Mouse (Mus musculus) liver, embryonic 13.5 days (tissue): ENCODE results near the gene Avpr1a. TPM values are rescaled to one million over a fixed set of nuclear protein-coding genes. Genes with fewer than 3 reads are reported as not detected.

Experiments used
- ATAC-seq: fragments of 200-750 bp; cut with Nextera tagmentation; 2 replicates; pipeline ENCODE4 v1.8.0; 2017; ENCODE audit warnings: low read depth, mild to moderate bottlenecking, moderate number of reproducible peaks, moderate library complexity
- DNase-seq: peaks from one replicate; pipeline ENCODE4 v3.0.0; 2022
- H3K27ac ChIP-seq: fragments of 300-500 bp; sonication (generic); 2 replicates; pipeline ENCODE4 v1.5.1; 2015; ENCODE audit warnings: moderate library complexity, mild to moderate bottlenecking, inconsistent platforms
- H3K27me3 ChIP-seq: fragments of 300-500 bp; sonication (generic); 2 replicates; pipeline ENCODE4 v1.6.1; 2015; ENCODE audit warnings: mild to moderate bottlenecking, inconsistent platforms
- H3K36me3 ChIP-seq: fragments of 300-500 bp; sonication (generic); 2 replicates; pipeline ENCODE4 v1.6.1; 2015; ENCODE audit warnings: mild to moderate bottlenecking, inconsistent platforms
- H3K4me1 ChIP-seq: fragments of 300-500 bp; sonication (generic); replicated peaks from 2 replicates; pipeline ENCODE4 v1.6.1; 2015; ENCODE audit warnings: inconsistent platforms
- H3K4me2 ChIP-seq: fragments of 300-500 bp; sonication (generic); 2 replicates; pipeline ENCODE4 v1.6.1; 2015; ENCODE audit warnings: inconsistent platforms, mild to moderate bottlenecking, moderate library complexity
- H3K4me3 ChIP-seq: fragments of 300-500 bp; sonication (generic); replicated peaks from 2 replicates; pipeline ENCODE4 v1.5.1; 2015; ENCODE audit warnings: mild to moderate bottlenecking, inconsistent platforms
- H3K9ac ChIP-seq: fragments of 300-500 bp; sonication (generic); 2 replicates; pipeline ENCODE4 v1.6.1; 2015; ENCODE audit warnings: mild to moderate bottlenecking, inconsistent platforms
- H3K9me3 ChIP-seq: fragments of 300-500 bp; sonication (generic); replicated peaks from 2 replicates; pipeline ENCODE4 v1.6.1; 2016; ENCODE audit warnings: inconsistent platforms
- WGBS: fragments of 180-500 bp; shearing (Covaris S2); methylation state at CpG from one replicate; pipeline ENCODE4 v1.1.7; 2015; ENCODE audit not compliant: insufficient replicate concordance; 5-methylcytosine and 5-hydroxymethylcytosine counted together
- polyA plus RNA-seq: library from polyadenylated mRNA; unstranded; fragments of >200 nt; fragmentation: Nextera tagmentation; extraction: Ambion mirVana; gene quantifications from 2 replicates; pipeline ENCODE4 v1.2.1, GENCODE M21; 2015

Avpr1a gene
- polyA plus RNA-seq, 1 experiment from 2014 or later, result 2.4 TPM

- no peak for ATAC-seq
- no peak for DNase-seq
- Histone ChIP-seq H3K27ac (no peak overlapping the region), H3K27me3 (0 out of 2 replicates have a peak, but pooled peaks cover 3% of the 10 kb centered on the region), H3K36me3 (no peaks in the 10 kb centered on the region), H3K4me3 (no peak overlapping the region), H3K9me3 (no peaks in the 10 kb centered on the region), H3K4me2 (no peak overlapping the region), H3K9ac (no peak overlapping the region), H3K4me1 (no peaks in the 10 kb centered on the region)
- WGBS, result 73% methylated on average over 11 of the region's 11 CpGs
These were observed 7.5 kb downstream of the Avpr1a start for GRCm38 (mm10) chr10:122455793-122456192.

- Histone ChIP-seq H3K27ac (no peak overlapping the region), H3K27me3 (no peaks in the 10 kb centered on the region), H3K4me2 (no peak overlapping the region), H3K4me3 (no peak overlapping the region), H3K4me1 (no peaks in the 10 kb centered on the region), H3K36me3 (no peaks in the 10 kb centered on the region), H3K9me3 (no peaks in the 10 kb centered on the region), H3K9ac (no peak overlapping the region)
- WGBS, result 73% methylated on average over 5 of the region's 5 CpGs
- no peak for DNase-seq
- no peak for ATAC-seq
These were observed 28.5 kb downstream of the Avpr1a start for GRCm38 (mm10) chr10:122476846-122477245.

GRCm38 (mm10) chr10:122498551-122498950 is 50.3 kb downstream of the Avpr1a start:
- no peak overlapping the region for H3K4me3 ChIP-seq
- H3K27ac ChIP-seq, result no peak overlapping the region
- no peak for ATAC-seq
- H3K9ac ChIP-seq, result no peak overlapping the region
- H3K4me1 ChIP-seq, result no peaks in the 10 kb centered on the region
- H3K9me3 ChIP-seq, result no peaks in the 10 kb centered on the region
- no peaks in the 10 kb centered on the region for H3K27me3 ChIP-seq
- no peaks in the 10 kb centered on the region for H3K36me3 ChIP-seq
- WGBS, result 43% methylated on average over 2 of the region's 2 CpGs
- H3K4me2 ChIP-seq, result no peak overlapping the region
- no peak for DNase-seq

GRCm38 (mm10) chr10:122499306-122499705 is 51.0 kb downstream of the Avpr1a start:
- no peaks in the 10 kb centered on the region for H3K36me3 ChIP-seq
- no peak overlapping the region for H3K27ac ChIP-seq
- H3K4me2 ChIP-seq, result no peak overlapping the region
- no peaks in the 10 kb centered on the region for H3K27me3 ChIP-seq
- H3K4me3 ChIP-seq, result no peak overlapping the region
- H3K9ac ChIP-seq, result no peak overlapping the region
- no peak for DNase-seq
- no peaks in the 10 kb centered on the region for H3K4me1 ChIP-seq
- H3K9me3 ChIP-seq, result no peaks in the 10 kb centered on the region
- 74% methylated on average over 6 of the region's 6 CpGs for WGBS
- ATAC-seq, result no peak

Other genes starting within 250 kb of the Avpr1a start
- 1.5 and 1.8 TPM in 2 replicates for gene Ppm1h, start 230.3 kb downstream of the Avpr1a start, polyA plus RNA-seq